Mouse (Mus musculus) cerebellum, postnatal 4 days (tissue): ENCODE data around the gene Adamts4.

ENCODE experiments used
- DNase-seq, 2 experiments: peaks; one replicate each; pipeline ENCODE4 v3.0.0; 2022; ENCODE audit warnings: low spot score in 2 of 2, mixed read lengths in 1 of 2

Adamts4 gene

GRCm38 (mm10) chr1:171309321-171309720, 59.1 kb downstream of the Adamts4 start:
- no peak for DNase-seq
